Mouse (Mus musculus) natural killer cell, adult 2 months (primary cell): ENCODE measurements around the gene Srek1ip1.

Experiments used
- DNase-seq, 2 experiments: peaks; one replicate each; pipeline ENCODE4 v3.0.0; 2022; ENCODE audit warnings: low spot score in 2 of 2

Srek1ip1 gene

GRCm38 (mm10) chr13:104792184-104792583 is at the start of gene Srek1ip1:
Gene Srek1ip1, plus strand, starts transcription at chr13:104792484.
- DNase-seq: no peak

- no peak for DNase-seq
Measured at GRCm38 (mm10) chr13:104742866-104743265, 49.4 kb upstream of the Srek1ip1 start.

GRCm38 (mm10) chr13:104747032-104747431 is 45.3 kb upstream of the Srek1ip1 start:
- DNase-seq: no peak

GRCm38 (mm10) chr13:104759381-104759780 is 32.9 kb upstream of the Srek1ip1 start:
- DNase-seq: no peak

GRCm38 (mm10) chr13:104762401-104762800 is 29.9 kb upstream of the Srek1ip1 start:
- DNase-seq: no peak

- no peak for DNase-seq
Measured at GRCm38 (mm10) chr13:104763193-104763592, 29.1 kb upstream of the Srek1ip1 start.

GRCm38 (mm10) chr13:104779104-104779670 is 13.1 kb upstream of the Srek1ip1 start:
- no peak for DNase-seq

- DNase-seq: no peak
Measured at GRCm38 (mm10) chr13:104787260-104787659, 5.0 kb upstream of the Srek1ip1 start.

- DNase-seq: peak; percentile 15 to 33
Measured at GRCm38 (mm10) chr13:104789663-104790062, 2.6 kb upstream of the Srek1ip1 start.

GRCm38 (mm10) chr13:104794421-104794820 is 2.1 kb downstream of the Srek1ip1 start:
- no peak for DNase-seq

GRCm38 (mm10) chr13:104799067-104799466 is 6.8 kb downstream of the Srek1ip1 start:
- no peak for DNase-seq

- DNase-seq: no peak
Measured at GRCm38 (mm10) chr13:104799566-104800182, 7.4 kb downstream of the Srek1ip1 start.

GRCm38 (mm10) chr13:104805681-104806080 is 13.4 kb downstream of the Srek1ip1 start:
- DNase-seq: no peak

GRCm38 (mm10) chr13:104816270-104816634 is 24.0 kb downstream of the Srek1ip1 start:
- DNase-seq: peak in 1 of 2 experiments; percentile 5

GRCm38 (mm10) chr13:104816635-104817571 is 24.6 kb downstream of the Srek1ip1 start, which contains the start of gene Cwc27:
Gene Cwc27, minus strand, starts transcription at chr13:104817142.
- DNase-seq: peak; percentile 83 to 86

GRCm38 (mm10) chr13:104817696-104818095 is 25.4 kb downstream of the Srek1ip1 start:
- no peak for DNase-seq

GRCm38 (mm10) chr13:104821192-104821591 is 28.9 kb downstream of the Srek1ip1 start:
- no peak for DNase-seq

GRCm38 (mm10) chr13:104821908-104822307 is 29.6 kb downstream of the Srek1ip1 start:
- DNase-seq: no peak

GRCm38 (mm10) chr13:104822411-104822838 is 30.1 kb downstream of the Srek1ip1 start:
- no peak for DNase-seq

GRCm38 (mm10) chr13:104825470-104825869 is 33.2 kb downstream of the Srek1ip1 start:
- no peak for DNase-seq

GRCm38 (mm10) chr13:104832811-104833210 is 40.5 kb downstream of the Srek1ip1 start:
- DNase-seq: no peak

- no peak for DNase-seq
Measured at GRCm38 (mm10) chr13:104837628-104838027, 45.3 kb downstream of the Srek1ip1 start.
